Mouse (Mus musculus): Measurements from ENCODE around the gene Prlr. TPM values are rescaled to one million over a fixed set of nuclear protein-coding genes. Genes with fewer than 3 reads are reported as not detected.

Gene Prlr
- total and polyA plus RNA-seq, 3 experiments = 0.16 TPM; not detected in 2

DNA sequence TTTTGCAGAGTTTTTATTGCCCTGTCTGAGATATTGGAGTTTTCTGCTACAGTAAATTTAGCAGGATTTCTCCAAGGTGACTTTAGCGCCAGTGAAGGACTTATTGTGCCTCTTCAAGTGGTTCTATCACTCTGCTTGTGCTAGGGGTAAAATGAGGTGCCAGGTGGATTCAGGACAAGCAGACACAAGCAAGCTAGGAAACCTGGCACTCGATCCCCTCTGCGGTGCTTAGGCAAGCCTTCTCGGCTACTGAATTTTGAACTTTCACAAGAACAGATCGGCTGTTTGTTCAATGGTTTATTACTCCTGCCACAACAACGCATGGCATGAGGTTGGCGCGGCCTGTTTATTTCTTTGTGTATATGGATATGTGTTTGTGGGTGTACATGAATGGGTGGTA lies 61.4 kb downstream of the Prlr start:
- Histone ChIP-seq H3K27me3 (ENCODE audit: insufficient read depth, low read length) (0 out of 2 replicates have a peak, but pooled peaks cover 2% of the 10 kb centered on the region), H3K36me3 (replicated peaks) (no peaks in the 10 kb centered on the region), H3K4me3 (ENCODE audit: low read depth, low read length) (no peak overlapping the region), H3K9me3 (replicated peaks) (no peaks in the 10 kb centered on the region), H3K4me1 (ENCODE audit: insufficient read depth, low read depth, low read length) (no peaks in the 10 kb centered on the region)
- DNase-seq (ENCODE audit: low spot score) = no peak
- no peak for ATAC-seq (ENCODE audit: extremely low read depth, insufficient number of reproducible peaks, low FRiP score, poor library complexity, severe bottlenecking)
- TF ChIP-seq GATA2 (IDR thresholded peaks at IDR 0.05; ENCODE audit: borderline replicate concordance, low read depth, low read length) (no peak), TAL1 (conservative IDR thresholded peaks at IDR 0.05; ENCODE audit: low read depth, low read length) (no peak), CTCF (IDR thresholded peaks at IDR 0.05; ENCODE audit: low read depth, low read length) (no peak), POLR2AphosphoS5 (IDR thresholded peaks at IDR 0.05; ENCODE audit: insufficient replicate concordance, low read depth, low read length) (no peak), GATA1 (IDR thresholded peaks at IDR 0.05; ENCODE audit: borderline replicate concordance, low read length) (no peak)

GRCm38 (mm10) chr15:10240228-10240795 lies 63.3 kb downstream of the Prlr start:
- DNase-seq (ENCODE audit: low spot score) = no peak
- Histone ChIP-seq H3K4me1 (ENCODE audit: insufficient read depth, low read depth, low read length) (no peaks in the 10 kb centered on the region), H3K4me3 (ENCODE audit: low read depth, low read length) (no peak overlapping the region), H3K27me3 (ENCODE audit: insufficient read depth, low read length) (0 out of 2 replicates have a peak, but pooled peaks cover 2% of the 10 kb centered on the region), H3K36me3 (replicated peaks) (no peaks in the 10 kb centered on the region), H3K9me3 (replicated peaks) (no peaks in the 10 kb centered on the region)
- ATAC-seq (ENCODE audit: extremely low read depth, insufficient number of reproducible peaks, low FRiP score, poor library complexity, severe bottlenecking) = no peak
- TF ChIP-seq POLR2AphosphoS5 (IDR thresholded peaks at IDR 0.05; ENCODE audit: insufficient replicate concordance, low read depth, low read length) (no peak), GATA2 (IDR thresholded peaks at IDR 0.05; ENCODE audit: borderline replicate concordance, low read depth, low read length) (no peak), CTCF (IDR thresholded peaks at IDR 0.05; ENCODE audit: low read depth, low read length) (no peak), GATA1 (IDR thresholded peaks at IDR 0.05; ENCODE audit: borderline replicate concordance, low read length) (no peak), TAL1 (conservative IDR thresholded peaks at IDR 0.05; ENCODE audit: low read depth, low read length) (no peak)

DNA sequence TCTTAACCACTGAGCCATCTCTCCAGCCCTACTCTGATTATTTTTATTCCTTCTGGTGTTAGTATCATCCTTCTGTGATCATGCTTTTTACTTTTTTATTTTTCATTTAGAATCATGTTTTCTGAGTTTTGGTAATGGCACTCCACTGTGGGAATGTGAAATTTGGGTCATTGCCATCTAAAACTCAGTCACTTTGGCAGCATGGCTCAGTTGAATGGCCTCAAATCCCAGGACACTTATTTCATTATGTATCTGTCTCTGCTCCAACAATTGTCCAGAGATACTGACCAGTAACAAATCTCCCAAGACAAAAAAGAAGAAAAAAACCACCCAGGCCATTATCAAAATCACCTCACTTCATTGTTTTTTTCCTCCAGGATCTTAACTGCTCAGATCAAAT lies 65.2 kb downstream of the Prlr start:
- Histone ChIP-seq H3K27me3 (ENCODE audit: insufficient read depth, low read length) (0 out of 2 replicates have a peak, but pooled peaks cover 2% of the 10 kb centered on the region), H3K4me1 (ENCODE audit: insufficient read depth, low read depth, low read length) (no peaks in the 10 kb centered on the region), H3K4me3 (ENCODE audit: low read depth, low read length) (no peak overlapping the region), H3K9me3 (replicated peaks) (no peaks in the 10 kb centered on the region), H3K36me3 (replicated peaks) (no peaks in the 10 kb centered on the region)
- DNase-seq (ENCODE audit: low spot score) = no peak
- TF ChIP-seq TAL1 (conservative IDR thresholded peaks at IDR 0.05; ENCODE audit: low read depth, low read length) (no peak), POLR2AphosphoS5 (IDR thresholded peaks at IDR 0.05; ENCODE audit: insufficient replicate concordance, low read depth, low read length) (no peak), GATA1 (IDR thresholded peaks at IDR 0.05; ENCODE audit: borderline replicate concordance, low read length) (no peak), GATA2 (IDR thresholded peaks at IDR 0.05; ENCODE audit: borderline replicate concordance, low read depth, low read length) (no peak), CTCF (IDR thresholded peaks at IDR 0.05; ENCODE audit: low read depth, low read length) (no peak)
- no peak for ATAC-seq (ENCODE audit: extremely low read depth, insufficient number of reproducible peaks, low FRiP score, poor library complexity, severe bottlenecking)

DNA sequence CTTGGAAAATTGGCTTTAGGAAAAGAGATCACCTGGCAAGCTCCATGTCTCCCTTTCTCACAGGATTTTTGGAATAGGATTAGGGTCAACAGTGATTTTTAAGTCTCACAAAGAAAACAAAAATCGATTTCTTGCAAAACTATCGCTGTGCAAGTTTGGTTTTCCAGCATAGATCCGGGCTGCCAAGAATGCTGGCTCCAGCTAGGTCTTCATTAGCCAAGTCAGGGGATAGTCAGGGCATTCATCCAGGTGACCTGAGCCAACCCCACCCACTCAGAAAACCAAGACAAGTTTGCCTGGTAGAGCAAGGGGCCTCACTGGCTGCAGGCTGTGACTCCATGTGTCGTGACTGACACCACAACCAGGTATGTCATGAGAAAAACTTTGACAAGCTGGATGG lies 72.2 kb downstream of the Prlr start:
- Histone ChIP-seq H3K36me3 (replicated peaks) (no peaks in the 10 kb centered on the region), H3K9me3 (replicated peaks) (no peaks in the 10 kb centered on the region), H3K4me3 (ENCODE audit: low read depth, low read length) (no peak overlapping the region), H3K4me1 (ENCODE audit: insufficient read depth, low read depth, low read length) (no peaks in the 10 kb centered on the region), H3K27me3 (ENCODE audit: insufficient read depth, low read length) (no peaks in the 10 kb centered on the region)
- ATAC-seq (ENCODE audit: extremely low read depth, insufficient number of reproducible peaks, low FRiP score, poor library complexity, severe bottlenecking) (no peak), DNase-seq (ENCODE audit: low spot score) (no peak)
- no peak for TF ChIP-seq CTCF (IDR thresholded peaks at IDR 0.05; ENCODE audit: low read depth, low read length)
- TF ChIP-seq TAL1 (conservative IDR thresholded peaks at IDR 0.05; ENCODE audit: low read depth, low read length) = no peak
- no peak for TF ChIP-seq GATA2 (IDR thresholded peaks at IDR 0.05; ENCODE audit: borderline replicate concordance, low read depth, low read length)
- no peak for TF ChIP-seq POLR2AphosphoS5 (IDR thresholded peaks at IDR 0.05; ENCODE audit: insufficient replicate concordance, low read depth, low read length)
- no peak for TF ChIP-seq GATA1 (IDR thresholded peaks at IDR 0.05; ENCODE audit: borderline replicate concordance, low read length)

DNA sequence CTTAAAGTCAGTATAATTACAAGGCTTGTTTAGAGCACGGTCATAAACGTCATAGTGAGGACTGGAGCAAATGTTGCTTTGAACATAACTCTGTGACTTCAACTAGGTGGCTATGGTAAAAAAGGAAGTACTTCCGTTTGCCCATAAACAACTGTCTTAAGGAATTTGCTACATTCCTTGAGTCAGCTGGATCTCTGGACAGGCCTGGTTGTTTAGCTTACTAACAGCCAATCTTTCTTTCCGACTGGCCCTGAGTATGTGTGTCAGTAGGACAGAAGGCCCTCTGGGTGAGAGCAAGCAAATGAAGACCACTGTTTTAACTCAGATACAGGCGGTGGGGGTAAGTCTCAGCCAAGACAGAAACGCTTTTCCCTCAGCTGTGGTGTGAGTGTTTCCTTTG lies 73.7 kb downstream of the Prlr start:
- no peak overlapping the region for H3K4me3 ChIP-seq (ENCODE audit: low read depth, low read length)
- TF ChIP-seq GATA1 (IDR thresholded peaks at IDR 0.05; ENCODE audit: borderline replicate concordance, low read length) (no peak), CTCF (IDR thresholded peaks at IDR 0.05; ENCODE audit: low read depth, low read length) (no peak), GATA2 (IDR thresholded peaks at IDR 0.05; ENCODE audit: borderline replicate concordance, low read depth, low read length) (no peak), POLR2AphosphoS5 (IDR thresholded peaks at IDR 0.05; ENCODE audit: insufficient replicate concordance, low read depth, low read length) (no peak), TAL1 (conservative IDR thresholded peaks at IDR 0.05; ENCODE audit: low read depth, low read length) (no peak)
- no peak for DNase-seq (ENCODE audit: low spot score)

DNA sequence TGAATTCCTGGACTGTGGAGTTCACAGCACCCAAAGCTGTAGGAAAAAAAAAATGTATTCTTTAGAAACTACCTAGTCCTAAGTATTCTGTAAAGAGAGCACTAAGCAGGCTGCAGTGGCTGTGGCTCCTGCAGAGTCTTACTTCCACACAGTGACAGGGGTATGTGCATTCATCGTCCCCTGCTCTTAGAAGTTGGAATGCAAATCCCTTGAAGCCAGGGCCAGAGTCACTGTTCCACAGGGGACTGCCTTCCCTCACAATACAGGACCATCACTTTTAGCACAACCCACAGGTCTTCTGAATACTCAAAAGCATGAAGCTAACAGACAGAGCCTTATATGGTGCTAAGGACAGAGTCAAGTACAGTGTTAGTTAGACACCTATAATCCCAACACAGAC lies 75.5 kb downstream of the Prlr start:
- TF ChIP-seq GATA2 (IDR thresholded peaks at IDR 0.05; ENCODE audit: borderline replicate concordance, low read depth, low read length) = no peak
- no peak for TF ChIP-seq CTCF (IDR thresholded peaks at IDR 0.05; ENCODE audit: low read depth, low read length)
- TF ChIP-seq TAL1 (conservative IDR thresholded peaks at IDR 0.05; ENCODE audit: low read depth, low read length) = no peak
- TF ChIP-seq POLR2AphosphoS5 (IDR thresholded peaks at IDR 0.05; ENCODE audit: insufficient replicate concordance, low read depth, low read length) = no peak
- TF ChIP-seq GATA1 (IDR thresholded peaks at IDR 0.05; ENCODE audit: borderline replicate concordance, low read length) = no peak
- no peaks in the 10 kb centered on the region for H3K36me3 ChIP-seq (replicated peaks)
- ATAC-seq (ENCODE audit: extremely low read depth, insufficient number of reproducible peaks, low FRiP score, poor library complexity, severe bottlenecking) (no peak), DNase-seq (ENCODE audit: low spot score) (no peak)
- H3K27me3 ChIP-seq (ENCODE audit: insufficient read depth, low read length) = no peaks in the 10 kb centered on the region
- no peak overlapping the region for H3K4me3 ChIP-seq (ENCODE audit: low read depth, low read length)
- no peaks in the 10 kb centered on the region for H3K9me3 ChIP-seq (replicated peaks)
- no peaks in the 10 kb centered on the region for H3K4me1 ChIP-seq (ENCODE audit: insufficient read depth, low read depth, low read length)

More for the DNA sequence above, 73.7 kb downstream of the Prlr start:
- H3K36me3 ChIP-seq (replicated peaks) = no peaks in the 10 kb centered on the region
- no peaks in the 10 kb centered on the region for H3K9me3 ChIP-seq (replicated peaks)
- ATAC-seq (ENCODE audit: extremely low read depth, insufficient number of reproducible peaks, low FRiP score, poor library complexity, severe bottlenecking) = no peak
- H3K4me1 ChIP-seq (ENCODE audit: insufficient read depth, low read depth, low read length) = no peaks in the 10 kb centered on the region
- no peaks in the 10 kb centered on the region for H3K27me3 ChIP-seq (ENCODE audit: insufficient read depth, low read length)

Data from G1E (cell line).